ENCODE assay signal across 8 mouse cellular contexts in the genomic region with DNA sequence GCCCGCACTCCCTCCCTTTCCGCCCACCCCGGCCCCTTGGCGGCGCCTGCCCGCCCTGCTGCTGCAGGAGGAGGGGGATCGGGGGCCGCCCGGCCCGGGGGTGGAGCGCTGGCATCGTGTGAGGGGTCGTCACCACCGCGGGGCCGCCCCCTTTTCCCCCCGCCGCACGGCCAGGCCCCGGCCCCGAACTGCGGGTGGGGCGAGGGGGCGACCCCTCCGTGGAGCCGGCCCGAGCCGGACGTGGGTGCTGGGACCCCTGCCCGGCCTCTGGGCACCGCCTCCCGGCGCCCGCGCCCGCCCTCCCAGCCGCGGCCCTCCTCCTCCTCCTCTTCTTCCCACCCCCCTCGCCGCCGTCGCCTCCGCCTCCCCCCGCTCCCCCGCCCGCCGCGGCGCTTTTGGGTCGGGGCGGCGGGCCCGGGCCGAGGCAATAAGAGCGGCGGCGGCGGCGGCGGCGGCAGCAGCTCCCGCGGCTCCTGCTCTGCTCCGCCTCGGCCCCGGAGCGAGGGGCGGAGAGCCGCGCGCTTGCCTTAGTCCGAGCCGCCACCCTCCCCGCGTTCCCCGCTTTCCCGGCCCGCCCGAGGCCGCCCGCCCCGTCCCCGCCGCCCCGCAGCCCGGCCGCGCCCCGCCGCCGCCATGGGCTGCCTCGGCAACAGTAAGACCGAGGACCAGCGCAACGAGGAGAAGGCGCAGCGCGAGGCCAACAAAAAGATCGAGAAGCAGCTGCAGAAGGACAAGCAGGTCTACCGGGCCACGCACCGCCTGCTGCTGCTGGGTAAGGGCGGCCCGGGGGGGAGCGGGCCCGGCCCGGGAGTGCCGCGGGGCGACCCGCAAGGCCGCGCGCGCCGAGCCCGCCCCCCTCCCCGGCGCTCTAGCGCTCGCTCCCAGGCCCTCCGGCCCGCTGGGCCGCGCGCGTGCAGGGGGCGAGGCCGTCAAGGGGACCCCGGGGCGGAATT. TPM values are rescaled to one million over a fixed set of nuclear protein-coding genes. Genes with fewer than 3 reads are reported as not detected.
DNase-seq lines count a peak whose midpoint lies in the region; ATAC-seq and TF ChIP-seq lines count a peak whose summit lies in the region.

No protein-coding gene starts in this region.

- no peaks in the 10 kb centered on the region for H3K27me3 ChIP-seq in heart, embryonic 14.5 days (ENCODE audit: control insufficient read depth, insufficient read depth, low read length)
- H3K27me3 ChIP-seq in liver, postnatal 0 days (ENCODE audit: insufficient read depth, low read length): no peaks in the 10 kb centered on the region

- H3K36me3 ChIP-seq in heart, embryonic 14.5 days (ENCODE audit: control insufficient read depth, insufficient read depth, low read length): peaks cover 14% of the 10 kb centered on the region
- peaks cover 7% of the 10 kb centered on the region; the same call in 1 of the 2 replicates for H3K36me3 ChIP-seq in liver, postnatal 0 days (replicated peaks; ENCODE audit: insufficient read depth, low read length)

- WGBS in heart, embryonic 14.5 days: under 1% methylated on average over 98 of the region's 131 CpGs
- 5% methylated on average over 44 of the region's 131 CpGs for WGBS in liver, postnatal 0 days (ENCODE audit: insufficient replicate concordance)
- 3% methylated on average over 114 of the region's 131 CpGs for WGBS in olfactory bulb, adult 2 months

- peaks cover 12 to 40% of the 10 kb centered on the region in 2 experiments for H3K4me1 ChIP-seq in heart, embryonic 14.5 days (ENCODE audit: control insufficient read depth in 2 of 2, insufficient read depth in 2 of 2, low read length in 2 of 2)
- H3K4me1 ChIP-seq in liver, postnatal 0 days (ENCODE audit: insufficient read depth): peaks cover 34% of the 10 kb centered on the region
- H3K4me1 ChIP-seq in olfactory bulb, adult 2 months (ENCODE audit: control insufficient read depth, insufficient read depth, low read length): peaks cover 22% of the 10 kb centered on the region

- peak overlapping the region; percentile 91 to 100 for H3K4me3 ChIP-seq in heart, embryonic 14.5 days (ENCODE audit: control insufficient read depth in 1 of 2, insufficient read depth in 1 of 2, low read depth in 1 of 2, low read length in 2 of 2)
- H3K4me3 ChIP-seq in liver, postnatal 0 days (ENCODE audit: low read depth, low read length): peak overlapping the region; percentile 88
- peak overlapping the region; percentile 97 for H3K4me3 ChIP-seq in olfactory bulb, adult 2 months (ENCODE audit: insufficient read depth, low read depth, low read length)

- H3K9ac ChIP-seq in heart, embryonic 14.5 days (ENCODE audit: low read length): peak overlapping the region; percentile 99
- peak overlapping the region; percentile 95 for H3K9ac ChIP-seq in liver, postnatal 0 days (replicated peaks)

- DNase-seq in CD4-positive helper T cell, adult 2 months (ENCODE audit: low read depth, low spot score): peak; percentile 74
- peak; percentile 96 for DNase-seq in brain, embryonic 14.5 days (ENCODE audit: low read depth)
- DNase-seq in kidney, postnatal 14 days: peak; percentile 93
- peak; percentile 80 for DNase-seq in liver, postnatal 0 days
- DNase-seq in thymus, adult 18-20 months: peak; percentile 65 to 66

- peak; percentile 40; the same call in 1 of the 2 replicates for ATAC-seq in erythroid progenitor cell, adult 5-6 weeks (replicated peaks; ENCODE audit: low FRiP score, poor library complexity, severe bottlenecking)
- peak; percentile 88 for ATAC-seq in heart, embryonic 14.5 days (ENCODE audit: insufficient number of reproducible peaks, insufficient read depth, low FRiP score, low read depth)
- peak; percentile 65 for ATAC-seq in liver, postnatal 0 days

- peak; percentile 37; the same call in 1 of the 2 replicates for TF ChIP-seq POLR2A in brain, embryonic 14.5 days (IDR thresholded peaks at IDR 0.05; ENCODE audit: borderline replicate concordance, extremely low read depth, insufficient read depth, insufficient read length, poor library complexity, severe bottlenecking)
- peak; percentile 41; the same call in 1 of the 2 replicates for TF ChIP-seq POLR2A in olfactory bulb, adult 2 months (IDR thresholded peaks at IDR 0.05; ENCODE audit: insufficient read depth, low read depth, low read length)

- peak overlapping the region; percentile 80 for H3K4me2 ChIP-seq in heart, embryonic 14.5 days (ENCODE audit: low read length)
- H3K4me2 ChIP-seq in liver, postnatal 0 days (ENCODE audit: low read depth, low read length): peak overlapping the region; percentile 96

- TF ChIP-seq EP300 in liver, postnatal 0 days (IDR thresholded peaks at IDR 0.05; ENCODE audit: low read depth): no peak

- TF ChIP-seq CTCF in brain, embryonic 14.5 days (IDR thresholded peaks at IDR 0.05; ENCODE audit: borderline replicate concordance, extremely low read depth, insufficient read depth, insufficient read length): no peak
- peak; percentile 11; the same call in 1 of the 2 replicates for TF ChIP-seq CTCF in liver, postnatal 0 days (IDR thresholded peaks at IDR 0.05; ENCODE audit: low read depth)
- TF ChIP-seq CTCF in olfactory bulb, adult 2 months (IDR thresholded peaks at IDR 0.05; ENCODE audit: insufficient read depth, low read depth, low read length): no peak

- 0 out of 2 replicates have a peak, but pooled peaks cover 4% of the 10 kb centered on the region for H3K9me3 ChIP-seq in heart, embryonic 14.5 days (ENCODE audit: control insufficient read depth, low read length)
- H3K9me3 ChIP-seq in liver, postnatal 0 days (ENCODE audit: low read length): no peaks in the 10 kb centered on the region

- H3K27ac ChIP-seq in heart, embryonic 14.5 days (replicated peaks in 1 of 2; ENCODE audit: control insufficient read depth in 1 of 2, insufficient read depth in 1 of 2, low read depth in 2 of 2, low read length in 2 of 2): peak overlapping the region; percentile 99 to 100
- H3K27ac ChIP-seq in liver, postnatal 0 days (ENCODE audit: low read depth): peak overlapping the region; percentile 96
- H3K27ac ChIP-seq in olfactory bulb, adult 2 months (ENCODE audit: insufficient read depth, low read depth, low read length): peak overlapping the region; percentile 90

RNA-seq across cellular contexts. Expression of gene Gm20721, which starts 16.6 kb away (rescaled TPM):
- 0.53 and 0.71 TPM in 2 replicates for polyA plus RNA-seq in brain, embryonic 14.5 days (2012; rRNA removed)
- not detected in 2 replicates for total RNA-seq in erythroid progenitor cell, adult 5-6 weeks (2015; ENCODE audit: low replicate concordance)
- 0.61 and 11.9 TPM in 2 replicates for total RNA-seq in erythroid progenitor cell, adult 5-6 weeks (2017; ENCODE audit: low replicate concordance)
- 6.8 and 7.5 TPM in 2 replicates for polyA plus RNA-seq in heart, embryonic 14.5 days (2014; fragmentation: Nextera tagmentation; extraction: Ambion mirVana)
- 1.3 and 2.9 TPM in 2 replicates for polyA plus RNA-seq in liver, postnatal 0 days (2015; fragmentation: Nextera tagmentation; extraction: Ambion mirVana)
- polyA plus RNA-seq in olfactory bulb, adult 2 months (2012; ENCODE audit: insufficient read depth, insufficient read length, low replicate concordance, missing spikeins): not detected in 2 replicates

RNA-seq across cellular contexts. Expression of gene Gnas, which starts 45.8 kb away (rescaled TPM):
- 1,690 and 2,178 TPM in 2 replicates for polyA plus RNA-seq in brain, embryonic 14.5 days (2012; rRNA removed)
- 338 and 377 TPM in 2 replicates for total RNA-seq in erythroid progenitor cell, adult 5-6 weeks (2015; ENCODE audit: low replicate concordance)
- total RNA-seq in erythroid progenitor cell, adult 5-6 weeks (2017; ENCODE audit: low replicate concordance): 196 and 201 TPM in 2 replicates
- 1,524 and 1,578 TPM in 2 replicates for polyA plus RNA-seq in heart, embryonic 14.5 days (2014; fragmentation: Nextera tagmentation; extraction: Ambion mirVana)
- 332 and 343 TPM in 2 replicates for polyA plus RNA-seq in liver, postnatal 0 days (2015; fragmentation: Nextera tagmentation; extraction: Ambion mirVana)
- polyA plus RNA-seq in olfactory bulb, adult 2 months (2012; ENCODE audit: insufficient read depth, insufficient read length, low replicate concordance, missing spikeins): 195 and 698 TPM in 2 replicates

Comparison
In these comparisons a context has a peak if more than half of its experiments do, and no peak if none do; other contexts are left out.
1. Peak in every context shown above with its lines: DNase-seq, ATAC-seq, H3K4me3 ChIP-seq and H3K27ac ChIP-seq.